Mouse (Mus musculus) limb, embryonic 11.5 days (tissue): ENCODE data around the gene Olfr1012. TPM values are rescaled to one million over a fixed set of nuclear protein-coding genes. Genes with fewer than 3 reads are reported as not detected.

Experiments
- ATAC-seq: fragments of 200-750 bp; cut with Nextera tagmentation; 2 replicates; pipeline ENCODE4 v1.8.0; 2017; ENCODE audit warnings: low read depth; ENCODE audit not compliant: insufficient number of reproducible peaks, low FRiP score, low TSS enrichment
- DNase-seq: peaks from one replicate; pipeline ENCODE4 v3.0.0-alpha.2; 2015; ENCODE audit warnings: low spot score
- H3K27ac ChIP-seq: fragments of 300-500 bp; sonication (generic); replicated peaks from 2 replicates; pipeline ENCODE4 v1.5.1; 2014; ENCODE audit warnings: low read depth, mild to moderate bottlenecking, low read length
- H3K27me3 ChIP-seq: fragments of 300-500 bp; sonication (generic); 2 replicates; pipeline ENCODE4 v1.6.1; 2014; ENCODE audit warnings: mild to moderate bottlenecking, low read length, mixed read lengths; ENCODE audit not compliant: control insufficient read depth, insufficient read depth
- H3K36me3 ChIP-seq: fragments of 300-500 bp; sonication (generic); 2 replicates; pipeline ENCODE4 v1.6.1; 2014; ENCODE audit warnings: mild to moderate bottlenecking, low read length, moderate library complexity, mixed read lengths; ENCODE audit not compliant: control insufficient read depth, insufficient read depth
- H3K4me1 ChIP-seq: fragments of 300-500 bp; sonication (generic); 2 replicates; pipeline ENCODE4 v1.6.1; 2014; ENCODE audit warnings: low read length, mixed read lengths; ENCODE audit not compliant: control insufficient read depth, insufficient read depth
- H3K4me2 ChIP-seq: fragments of 300-500 bp; sonication (generic); 2 replicates; pipeline ENCODE4 v1.6.1; 2014; ENCODE audit warnings: low read depth, mild to moderate bottlenecking, moderate library complexity; ENCODE audit not compliant: severe bottlenecking
- H3K4me3 ChIP-seq: fragments of 300-500 bp; sonication (generic); 2 replicates; pipeline ENCODE4 v1.5.1; 2014; ENCODE audit warnings: low read depth, low read length
- H3K9ac ChIP-seq: fragments of 300-500 bp; sonication (generic); 2 replicates; pipeline ENCODE4 v1.6.1; 2014; ENCODE audit warnings: mild to moderate bottlenecking, low read length
- H3K9me3 ChIP-seq: fragments of 300-500 bp; sonication (generic); 2 replicates; pipeline ENCODE4 v1.6.1; 2016; ENCODE audit warnings: low read length; ENCODE audit not compliant: control insufficient read depth
- WGBS: fragments of 180-500 bp; shearing (Covaris S2); extraction: QIAGEN DNeasy Blood & Tissue Kit; methylation state at CpG from one replicate; pipeline ENCODE4 v1.1.7; 2014; 5-methylcytosine and 5-hydroxymethylcytosine counted together
- polyA plus RNA-seq: library from polyadenylated mRNA; unstranded; fragments of >200 nt; fragmentation: Nextera tagmentation; extraction: Ambion mirVana; gene quantifications from 2 replicates; pipeline ENCODE4 v1.2.1, GENCODE M21; 2014

Olfr1012 gene
- not detected in 2 replicates for polyA plus RNA-seq

DNA sequence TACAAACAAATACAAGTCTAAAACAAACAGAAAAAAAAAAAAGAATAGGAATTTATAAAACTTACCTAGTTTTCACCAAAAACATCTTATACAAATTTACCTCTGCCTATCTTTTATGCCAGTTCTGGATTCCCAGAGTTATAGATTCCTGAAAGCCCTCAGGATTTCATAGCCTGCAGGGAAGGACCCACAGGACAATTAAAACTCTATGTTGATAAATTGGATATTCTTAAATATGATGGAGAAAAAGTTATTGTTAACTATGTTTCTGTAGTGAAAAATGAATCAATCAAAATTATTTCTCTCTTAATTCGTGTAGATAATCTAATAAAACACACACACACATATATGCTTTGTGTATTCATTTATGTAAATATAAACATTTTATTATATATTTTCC is at the start of gene Olfr1012:
Gene Olfr1012 (minus strand): TSS at position 101 of the 400 bp plus-strand sequence.
- 70% methylated on average over 1 of the region's 1 CpGs for WGBS
- Histone ChIP-seq H3K9ac (no peak within 1 kb of the TSS), H3K27me3 (no peaks in the 10 kb centered on the region), H3K27ac (no peak within 1 kb of the TSS), H3K36me3 (no peaks in the 10 kb centered on the region), H3K4me2 (no peak within 1 kb of the TSS), H3K4me1 (no peaks in the 10 kb centered on the region), H3K9me3 (no peaks in the 10 kb centered on the region), H3K4me3 (no peak within 1 kb of the TSS)
- DNase-seq (no peak), ATAC-seq (no peak)

DNA sequence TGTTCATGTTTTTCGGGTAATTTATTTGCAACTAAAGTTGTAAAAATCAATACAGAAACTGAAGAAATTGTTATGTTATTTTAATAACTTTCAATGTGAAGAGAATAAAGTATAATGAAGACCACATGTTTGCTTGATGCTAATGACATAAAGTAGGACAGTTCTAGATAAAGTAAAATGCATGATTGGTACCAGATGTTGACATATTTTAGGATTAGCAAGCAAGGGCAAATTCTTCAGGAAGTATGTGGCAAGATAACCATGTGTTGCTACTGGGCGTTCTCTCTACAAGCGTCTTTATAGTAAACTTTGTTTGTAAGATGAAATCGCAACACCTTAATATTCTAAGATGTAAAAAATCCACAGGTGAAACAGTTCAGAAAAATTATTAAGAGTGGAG is 41.9 kb upstream of the Olfr1012 start:
- H3K9me3 ChIP-seq, result no peaks in the 10 kb centered on the region
- H3K36me3 ChIP-seq, result no peaks in the 10 kb centered on the region
- DNase-seq, result no peak
- no peak for ATAC-seq
- no peaks in the 10 kb centered on the region for H3K4me1 ChIP-seq
- H3K9ac ChIP-seq, result no peak overlapping the region
- WGBS, result 61% methylated on average over 4 of the region's 4 CpGs
- H3K27ac ChIP-seq, result no peak overlapping the region
- no peak overlapping the region for H3K4me3 ChIP-seq
- no peaks in the 10 kb centered on the region for H3K27me3 ChIP-seq
- no peak overlapping the region for H3K4me2 ChIP-seq

DNA sequence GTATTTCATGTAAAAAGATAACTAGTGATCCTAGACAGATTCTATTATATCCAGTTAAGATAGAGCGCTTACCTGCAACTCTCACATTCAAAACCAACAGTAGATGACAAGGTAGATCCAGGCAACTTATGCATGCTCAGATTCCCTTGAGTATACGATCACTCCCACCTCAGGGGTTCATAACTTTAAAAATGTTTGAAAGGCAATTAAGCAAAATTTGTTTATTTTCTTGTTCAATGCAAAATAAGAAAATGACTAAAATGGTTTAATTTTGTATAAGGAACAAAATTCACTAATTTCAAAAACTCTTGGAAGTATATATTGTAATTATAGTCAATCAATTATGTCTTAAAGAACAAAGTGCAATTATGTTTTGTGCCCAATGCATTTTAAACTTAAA is 39.9 kb upstream of the Olfr1012 start, which contains the start of gene Olfr1016:
Gene Olfr1016 (minus strand): TSS at position 101 of the 400 bp plus-strand sequence.
- no peak for ATAC-seq
- H3K27ac ChIP-seq, result no peak within 1 kb of the TSS
- H3K36me3 ChIP-seq, result no peaks in the 10 kb centered on the region
- no peaks in the 10 kb centered on the region for H3K9me3 ChIP-seq
- H3K27me3 ChIP-seq, result no peaks in the 10 kb centered on the region
- no peak within 1 kb of the TSS for H3K4me3 ChIP-seq
- H3K4me1 ChIP-seq, result no peaks in the 10 kb centered on the region
- no peak within 1 kb of the TSS for H3K4me2 ChIP-seq
- H3K9ac ChIP-seq, result no peak within 1 kb of the TSS
- 86% methylated on average over 2 of the region's 2 CpGs for WGBS
- DNase-seq, result no peak

DNA sequence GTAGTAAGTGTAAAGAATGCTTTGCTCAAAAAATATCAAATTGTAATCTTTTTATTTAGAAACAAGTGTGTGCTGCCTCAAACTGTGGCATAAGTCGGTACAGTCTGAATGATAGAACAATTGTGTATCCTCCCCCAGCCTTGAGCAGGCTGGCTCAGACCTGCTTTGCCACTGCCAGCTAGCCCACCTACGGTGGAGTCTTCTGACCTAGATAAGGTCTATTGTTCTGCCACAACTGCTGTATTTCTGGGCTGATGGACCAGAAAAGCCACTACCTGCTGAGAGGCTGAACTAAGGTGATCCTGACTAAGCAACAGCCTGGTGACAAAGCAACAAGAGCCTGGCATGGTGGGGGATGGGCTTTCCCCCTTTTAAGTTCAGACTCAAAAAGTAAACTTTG is 29.8 kb upstream of the Olfr1012 start:
- no peaks in the 10 kb centered on the region for H3K27me3 ChIP-seq
- no peaks in the 10 kb centered on the region for H3K36me3 ChIP-seq
- 76% methylated on average over 2 of the region's 2 CpGs for WGBS
- ATAC-seq (no peak), DNase-seq (no peak)
- no peaks in the 10 kb centered on the region for H3K4me1 ChIP-seq
- no peaks in the 10 kb centered on the region for H3K9me3 ChIP-seq
- H3K9ac ChIP-seq, result no peak overlapping the region
- no peak overlapping the region for H3K27ac ChIP-seq
- H3K4me3 ChIP-seq, result no peak overlapping the region
- no peak overlapping the region for H3K4me2 ChIP-seq

DNA sequence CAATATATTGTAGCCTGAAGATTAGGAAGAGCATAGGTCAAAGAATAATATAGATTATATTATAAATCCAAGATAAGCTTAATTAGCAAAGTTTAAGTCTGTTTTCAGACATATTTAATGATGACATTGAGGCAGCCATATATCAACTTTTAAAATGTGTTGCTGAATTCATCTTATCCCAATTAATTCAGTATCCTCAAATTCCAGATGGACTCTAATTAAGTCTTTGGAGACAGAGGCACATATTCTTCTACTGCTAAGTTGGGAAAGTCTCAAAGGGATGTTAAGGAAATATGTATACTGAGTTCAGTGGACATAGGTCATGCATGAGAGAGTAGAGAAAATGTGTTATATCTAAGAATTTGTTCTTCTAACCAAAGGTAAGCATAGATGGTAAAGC is 19.2 kb upstream of the Olfr1012 start, which contains the start of gene Olfr1015:
Gene Olfr1015 (plus strand): TSS at position 301 of the 400 bp plus-strand sequence.
- H3K9ac ChIP-seq, result no peak within 1 kb of the TSS
- H3K27me3 ChIP-seq, result no peaks in the 10 kb centered on the region
- no peak within 1 kb of the TSS for H3K4me2 ChIP-seq
- DNase-seq, result no peak
- H3K4me1 ChIP-seq, result no peaks in the 10 kb centered on the region
- H3K4me3 ChIP-seq, result no peak within 1 kb of the TSS
- no peaks in the 10 kb centered on the region for H3K36me3 ChIP-seq
- no peak within 1 kb of the TSS for H3K27ac ChIP-seq
- no peaks in the 10 kb centered on the region for H3K9me3 ChIP-seq
- no peak for ATAC-seq

DNA sequence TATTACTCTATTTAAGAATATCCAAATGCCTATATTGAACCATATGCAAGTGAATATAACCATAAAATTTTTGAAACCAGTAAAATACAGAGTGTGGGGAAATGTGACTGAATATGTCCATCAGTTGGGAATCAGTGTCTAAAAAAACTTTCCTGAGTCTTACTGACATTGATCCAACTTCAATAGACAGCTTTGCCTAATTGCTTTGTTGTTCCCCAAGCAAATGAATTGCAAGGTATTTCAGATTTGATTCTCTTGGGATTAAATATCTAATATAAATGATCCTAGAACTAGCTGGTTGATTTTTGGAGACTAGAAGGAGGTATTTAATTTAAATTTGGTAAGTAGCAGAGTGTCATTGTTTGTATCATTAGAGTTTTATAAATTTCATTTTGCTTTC is 9.8 kb upstream of the Olfr1012 start, which contains the start of gene Olfr1014:
Gene Olfr1014 (plus strand): TSS at position 301 of the 400 bp plus-strand sequence.
- Histone ChIP-seq H3K36me3 (no peaks in the 10 kb centered on the region), H3K27ac (no peak within 1 kb of the TSS), H3K9me3 (no peaks in the 10 kb centered on the region), H3K9ac (no peak within 1 kb of the TSS), H3K4me2 (no peak within 1 kb of the TSS), H3K4me3 (no peak within 1 kb of the TSS), H3K27me3 (no peaks in the 10 kb centered on the region), H3K4me1 (no peaks in the 10 kb centered on the region)
- no peak for ATAC-seq
- DNase-seq, result no peak

DNA sequence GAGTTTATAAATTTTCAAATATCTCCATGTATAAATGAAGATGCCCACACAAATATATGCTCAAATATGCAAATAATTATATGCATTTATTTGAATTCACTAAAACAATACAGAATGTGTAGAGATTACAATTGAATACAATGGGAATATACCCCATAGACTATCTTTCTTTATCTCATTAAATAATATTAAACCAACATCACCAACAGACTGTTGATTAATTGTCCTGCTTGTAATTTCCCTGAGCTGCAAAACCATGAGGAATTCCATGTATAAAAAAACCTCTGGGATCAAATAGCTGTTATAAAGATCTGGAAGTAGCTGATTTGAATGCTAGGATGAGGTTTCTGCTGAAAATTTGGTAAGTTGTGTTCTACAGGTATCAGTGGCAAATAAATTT is 4.2 kb upstream of the Olfr1012 start, which contains the start of gene Olfr1013:
Gene Olfr1013 (plus strand): TSS at position 301 of the 400 bp plus-strand sequence.
- no peaks in the 10 kb centered on the region for H3K27me3 ChIP-seq
- no peak within 1 kb of the TSS for H3K4me3 ChIP-seq
- no peak within 1 kb of the TSS for H3K9ac ChIP-seq
- no peak within 1 kb of the TSS for H3K4me2 ChIP-seq
- no peak within 1 kb of the TSS for H3K27ac ChIP-seq
- H3K36me3 ChIP-seq, result no peaks in the 10 kb centered on the region
- no peak for DNase-seq
- H3K9me3 ChIP-seq, result no peaks in the 10 kb centered on the region
- no peak for ATAC-seq
- no peaks in the 10 kb centered on the region for H3K4me1 ChIP-seq

DNA sequence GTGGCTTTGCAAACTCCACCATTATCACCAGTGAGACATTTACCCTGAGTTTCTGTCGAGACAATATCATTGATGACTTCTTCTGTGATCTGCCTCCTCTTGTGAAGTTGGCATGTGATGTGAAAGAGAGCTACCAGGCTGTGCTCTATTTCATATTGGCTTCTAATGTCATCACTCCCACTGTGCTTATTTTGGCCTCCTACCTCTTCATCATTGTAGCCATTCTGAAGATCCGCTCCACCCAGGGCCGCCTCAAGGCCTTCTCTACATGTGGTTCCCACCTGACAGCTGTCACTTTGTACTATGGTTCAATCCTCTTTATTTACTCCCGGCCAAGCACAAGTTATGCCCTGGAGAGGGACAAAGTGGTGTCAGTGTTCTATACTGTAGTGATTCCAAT is 8.7 kb downstream of the Olfr1012 start:
- ATAC-seq, result no peak
- DNase-seq, result no peak
- H3K36me3 ChIP-seq, result no peaks in the 10 kb centered on the region

DNA sequence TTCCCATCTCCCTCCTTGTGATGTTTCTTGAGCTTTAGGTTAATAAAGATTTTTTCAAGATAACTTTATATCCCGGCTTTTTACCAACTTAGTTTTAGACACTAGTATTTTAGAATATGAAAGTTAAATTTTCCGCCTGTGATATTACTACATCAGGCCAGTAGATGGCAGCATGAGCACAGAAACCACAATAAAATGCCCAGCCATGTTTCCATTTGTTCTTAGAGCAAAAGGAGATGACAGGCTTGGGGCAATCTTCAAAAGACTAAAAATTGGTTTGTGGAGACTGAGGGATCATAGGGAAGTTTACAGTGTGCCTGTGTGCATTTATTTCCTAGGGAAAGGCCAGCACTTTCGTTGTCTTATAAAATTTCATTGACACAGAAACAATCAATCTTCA is 36.8 kb downstream of the Olfr1012 start:
- WGBS, result 12% methylated on average over 3 of the region's 3 CpGs

More for the DNA sequence above, 8.7 kb downstream of the Olfr1012 start:
- Histone ChIP-seq H3K4me2 (no peak overlapping the region), H3K4me1 (no peaks in the 10 kb centered on the region), H3K27me3 (no peaks in the 10 kb centered on the region), H3K4me3 (no peak overlapping the region), H3K27ac (no peak overlapping the region), H3K9ac (no peak overlapping the region), H3K9me3 (no peaks in the 10 kb centered on the region)
- 94% methylated on average over 4 of the region's 4 CpGs for WGBS

More for the DNA sequence above, 36.8 kb downstream of the Olfr1012 start:
- Histone ChIP-seq H3K9ac (no peak overlapping the region), H3K9me3 (no peaks in the 10 kb centered on the region), H3K4me3 (no peak overlapping the region), H3K27me3 (no peaks in the 10 kb centered on the region), H3K36me3 (no peaks in the 10 kb centered on the region), H3K27ac (no peak overlapping the region), H3K4me2 (no peak overlapping the region), H3K4me1 (no peaks in the 10 kb centered on the region)
- DNase-seq (peak; percentile 33), ATAC-seq (no peak)
